Mouse (Mus musculus) common myeloid progenitor, adult 5-6 weeks (primary cell): ENCODE results near the gene Runx2. TPM values are rescaled to one million over a fixed set of nuclear protein-coding genes. Genes with fewer than 3 reads are reported as not detected.
A peak's percentile ranks its signal among the peaks of the same experiment; 100 is the strongest.

Source experiments
- ATAC-seq: replicated peaks from 2 replicates; pipeline ENCODE4 v1.8.0; 2016; ENCODE audit warnings: low read depth, mild to moderate bottlenecking, moderate TSS enrichment, inconsistent platforms; ENCODE audit not compliant: poor library complexity, severe bottlenecking
- total RNA-seq: library from RNA; stranded (forward); fragments of 200-1000, 187-1606 nt; gene quantifications from 2 replicates; pipeline ENCODE4 v1.2.3, GENCODE M21; 2017

The Runx2 gene
- total RNA-seq, 1 experiment from 2014 or later, result 27.3 TPM

GRCm38 (mm10) chr17:44671946-44672692 is 142.5 kb downstream of the Runx2 start:
- peak; percentile 85 for ATAC-seq

- ATAC-seq, result no peak
Observed at GRCm38 (mm10) chr17:44669985-44670384, 144.6 kb downstream of the Runx2 start.

GRCm38 (mm10) chr17:44667346-44667745 is 147.3 kb downstream of the Runx2 start:
- no peak for ATAC-seq

GRCm38 (mm10) chr17:44663872-44664271 is 150.7 kb downstream of the Runx2 start:
- ATAC-seq, result peak; percentile 76

- ATAC-seq, result no peak
Observed at GRCm38 (mm10) chr17:44663208-44663607, 151.4 kb downstream of the Runx2 start.

- no peak for ATAC-seq
Observed at GRCm38 (mm10) chr17:44662080-44662706, 152.4 kb downstream of the Runx2 start.

GRCm38 (mm10) chr17:44660121-44660806 is 154.3 kb downstream of the Runx2 start:
- ATAC-seq, result no peak

GRCm38 (mm10) chr17:44654503-44654902 is 160.1 kb downstream of the Runx2 start:
- ATAC-seq, result peak; percentile 96

- ATAC-seq, result no peak
Observed at GRCm38 (mm10) chr17:44653081-44653480, 161.5 kb downstream of the Runx2 start.

GRCm38 (mm10) chr17:44652054-44652453 is 162.5 kb downstream of the Runx2 start:
- ATAC-seq, result no peak

GRCm38 (mm10) chr17:44651613-44652012 is 163.0 kb downstream of the Runx2 start:
- ATAC-seq, result no peak

GRCm38 (mm10) chr17:44650431-44650830 is 164.2 kb downstream of the Runx2 start:
- ATAC-seq, result no peak

- ATAC-seq, result no peak
Observed at GRCm38 (mm10) chr17:44649056-44649455, 165.5 kb downstream of the Runx2 start.

GRCm38 (mm10) chr17:44647916-44648315 is 166.7 kb downstream of the Runx2 start:
- no peak for ATAC-seq

- no peak for ATAC-seq
Observed at GRCm38 (mm10) chr17:44645146-44645545, 169.5 kb downstream of the Runx2 start.

GRCm38 (mm10) chr17:44643260-44643659 is 171.3 kb downstream of the Runx2 start:
- no peak for ATAC-seq

GRCm38 (mm10) chr17:44642126-44642525 is 172.5 kb downstream of the Runx2 start:
- no peak for ATAC-seq

- no peak for ATAC-seq
Observed at GRCm38 (mm10) chr17:44640910-44641309, 173.7 kb downstream of the Runx2 start.

- no peak for ATAC-seq
Observed at GRCm38 (mm10) chr17:44639446-44639845, 175.2 kb downstream of the Runx2 start.

GRCm38 (mm10) chr17:44637181-44637880 is 177.3 kb downstream of the Runx2 start:
- no peak for ATAC-seq
